Mouse (Mus musculus) right cerebral cortex, adult 18-20 months (tissue): ENCODE data around the gene Fam193a.

Source experiments
- DNase-seq: peaks from one replicate; pipeline ENCODE4 v3.0.0; 2022; ENCODE audit warnings: mixed read lengths

Gene Fam193a

GRCm38 (mm10) chr5:34466079-34466478 is 96.3 kb downstream of the Fam193a start:
- DNase-seq: no peak

DNA sequence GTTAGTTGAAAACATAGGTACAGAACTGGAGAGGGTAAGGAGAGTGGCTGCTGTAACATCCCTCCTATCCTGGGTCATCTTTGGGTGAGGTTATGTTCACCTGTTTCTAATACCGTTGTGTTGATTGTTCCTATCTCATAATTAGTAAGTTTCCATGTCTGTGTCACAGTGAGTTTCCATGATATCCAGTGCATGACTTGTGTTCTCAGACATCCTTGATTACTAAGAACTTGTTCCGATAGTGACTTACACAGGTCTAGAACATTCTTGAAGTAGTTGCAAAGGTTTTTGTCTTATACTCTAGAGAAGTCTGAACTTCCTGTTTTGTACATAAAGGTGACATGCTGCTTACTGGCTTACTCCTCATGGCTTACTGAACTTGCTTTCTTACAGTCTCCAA is 96.9 kb downstream of the Fam193a start:
- DNase-seq: no peak

DNA sequence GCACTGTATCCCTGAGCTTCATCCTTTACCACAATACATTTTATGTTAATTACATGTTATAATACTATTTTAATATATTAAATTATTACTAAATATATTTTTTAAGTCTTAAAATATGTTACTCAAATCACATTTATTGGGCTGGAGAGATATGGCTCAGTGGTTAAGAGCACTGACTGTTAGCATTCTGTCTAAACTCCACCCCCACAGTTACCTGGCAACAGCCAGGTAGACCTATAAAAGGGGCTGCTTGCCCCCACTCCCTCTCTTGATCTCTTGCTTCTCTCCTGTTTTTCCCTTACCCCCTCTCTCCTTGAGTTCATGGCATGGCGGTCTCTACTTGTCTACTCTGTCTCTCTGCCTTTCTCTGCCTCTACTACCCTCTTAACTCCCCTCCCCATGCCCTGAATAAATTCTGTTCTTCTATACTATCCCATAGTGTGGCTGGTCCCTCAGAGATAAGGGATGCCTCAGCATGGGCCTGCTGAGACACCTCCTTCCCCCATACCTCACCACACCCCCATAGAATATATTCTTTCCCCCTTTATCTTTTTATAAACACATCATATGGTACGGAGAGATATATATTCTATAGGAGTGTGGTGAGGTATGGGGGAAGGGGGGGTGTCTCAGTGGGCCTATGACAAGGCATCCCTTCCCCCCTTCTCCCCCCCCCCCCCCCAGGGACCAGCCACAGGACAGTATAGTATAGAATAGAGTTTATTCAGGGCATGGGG is 98.5 kb downstream of the Fam193a start:
- DNase-seq: no peak

GRCm38 (mm10) chr5:34480926-34481325 is 111.2 kb downstream of the Fam193a start:
- no peak for DNase-seq

- no peak for DNase-seq
Measured at GRCm38 (mm10) chr5:34485731-34486130, 116.0 kb downstream of the Fam193a start.

DNA sequence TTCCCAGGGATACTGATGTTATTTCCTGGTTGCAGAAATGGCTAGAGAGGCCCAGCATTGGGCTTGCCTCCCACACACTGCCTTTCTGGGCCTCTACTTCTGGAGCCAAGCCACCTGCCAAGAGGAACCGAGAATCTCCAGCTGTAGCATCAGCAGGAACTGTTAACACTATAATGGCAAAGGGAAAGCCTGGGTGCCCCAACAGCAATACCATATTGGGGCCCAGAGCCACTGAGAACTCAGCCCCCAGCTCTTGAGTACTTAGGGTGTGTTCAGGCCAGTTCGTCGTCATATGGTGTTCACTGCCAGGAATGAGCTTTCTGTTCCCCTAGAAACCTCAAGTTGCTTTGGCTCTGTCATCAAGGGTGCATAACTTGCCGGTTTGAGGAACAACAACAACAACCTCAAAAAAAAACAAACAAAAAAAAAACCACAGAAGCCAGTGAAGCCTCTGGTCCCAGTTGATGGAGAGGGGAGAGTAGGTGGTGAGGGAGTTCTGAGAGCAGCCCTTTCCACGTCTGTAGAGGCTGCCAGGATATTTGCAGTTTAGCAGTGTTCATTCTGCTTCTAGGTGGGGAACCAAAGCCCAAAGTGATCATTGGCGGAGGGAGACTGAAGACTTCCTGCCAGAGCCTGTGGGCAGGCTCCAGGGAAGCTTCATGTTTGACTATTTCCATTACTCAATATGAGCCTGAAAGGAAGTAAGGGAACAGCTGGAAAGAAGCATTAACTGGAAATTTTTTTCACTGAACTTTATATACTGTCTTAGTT is 117.8 kb downstream of the Fam193a start:
- DNase-seq: peak; percentile 43

- DNase-seq: no peak
Measured at GRCm38 (mm10) chr5:34488741-34489417, 119.1 kb downstream of the Fam193a start.

DNA sequence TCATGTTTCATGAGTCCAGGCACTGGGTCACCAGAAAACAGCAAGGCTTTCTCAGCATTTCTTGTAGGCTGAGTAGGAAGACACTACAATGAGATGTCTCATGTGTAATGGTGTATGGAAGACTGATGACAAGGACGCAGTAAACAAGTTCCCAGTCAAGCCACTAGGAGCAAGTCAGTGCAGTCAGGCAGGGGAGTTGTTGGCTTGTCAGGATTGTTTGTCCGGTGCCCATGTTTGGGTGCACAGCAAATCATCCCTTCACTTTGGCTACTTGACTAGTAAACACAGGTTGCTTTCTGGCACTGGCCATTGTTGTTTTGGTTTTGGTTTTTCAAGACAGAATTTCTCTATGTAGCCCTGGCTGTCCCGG is 119.7 kb downstream of the Fam193a start:
- DNase-seq: no peak

DNA sequence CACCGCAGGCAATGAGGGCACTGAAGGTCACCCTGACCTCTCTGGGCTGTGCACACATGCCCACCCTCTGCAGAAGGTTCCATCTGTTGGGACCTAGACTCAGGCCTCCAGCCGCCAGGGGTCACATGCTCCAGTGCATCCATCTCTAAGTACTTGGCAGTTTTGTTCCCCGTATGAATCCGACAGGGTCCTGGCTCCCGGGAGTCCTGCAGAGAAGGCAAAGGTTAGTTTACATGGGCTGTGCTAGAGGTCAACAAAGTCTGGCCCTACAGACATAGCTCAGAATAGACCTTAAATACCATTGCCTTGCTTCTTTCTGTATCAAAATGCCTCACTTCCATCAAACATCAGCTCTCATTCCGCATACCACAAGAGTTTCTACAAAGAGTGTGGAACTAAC is 127.0 kb downstream of the Fam193a start:
- no peak for DNase-seq

DNA sequence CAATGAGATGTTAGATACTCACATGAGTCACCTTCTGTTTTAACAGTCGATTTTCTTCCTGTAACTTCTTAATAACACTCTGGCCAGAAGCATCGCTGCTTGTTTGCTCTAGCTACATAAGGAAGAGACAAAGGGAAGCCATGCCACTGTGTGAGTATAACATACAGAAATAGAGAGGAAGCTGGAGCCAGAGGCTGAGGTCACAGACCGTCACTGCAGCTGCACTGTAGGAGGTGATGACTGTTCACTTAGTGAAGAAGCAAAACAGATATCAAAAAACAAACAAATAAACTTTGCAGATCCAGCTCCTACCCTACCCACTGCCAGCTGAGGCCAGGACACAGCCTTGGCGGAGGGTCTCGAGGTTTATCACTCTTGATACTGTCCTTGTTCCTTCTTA is 131.2 kb downstream of the Fam193a start:
- DNase-seq: no peak

- DNase-seq: no peak
Measured at GRCm38 (mm10) chr5:34501588-34501987, 131.9 kb downstream of the Fam193a start.

DNA sequence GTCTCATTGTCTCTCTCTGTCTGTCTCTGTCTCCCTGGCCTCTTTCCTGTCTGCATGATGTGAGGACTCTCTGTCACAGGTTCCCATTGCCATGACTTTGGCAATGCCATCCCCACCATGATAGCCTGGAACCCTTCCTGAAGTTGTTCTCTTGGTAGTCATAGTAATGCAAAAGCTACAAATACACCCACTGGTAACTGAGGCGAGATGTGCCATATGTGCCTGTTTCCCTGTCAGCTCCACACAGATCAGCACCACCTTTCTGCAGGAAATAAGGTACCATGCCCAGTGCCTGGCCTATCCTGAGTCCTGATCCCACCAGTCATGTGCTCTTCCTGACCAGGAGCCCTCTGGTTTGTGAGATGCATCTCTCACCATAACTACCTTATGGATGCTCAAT is 132.7 kb downstream of the Fam193a start:
- DNase-seq: no peak

DNA sequence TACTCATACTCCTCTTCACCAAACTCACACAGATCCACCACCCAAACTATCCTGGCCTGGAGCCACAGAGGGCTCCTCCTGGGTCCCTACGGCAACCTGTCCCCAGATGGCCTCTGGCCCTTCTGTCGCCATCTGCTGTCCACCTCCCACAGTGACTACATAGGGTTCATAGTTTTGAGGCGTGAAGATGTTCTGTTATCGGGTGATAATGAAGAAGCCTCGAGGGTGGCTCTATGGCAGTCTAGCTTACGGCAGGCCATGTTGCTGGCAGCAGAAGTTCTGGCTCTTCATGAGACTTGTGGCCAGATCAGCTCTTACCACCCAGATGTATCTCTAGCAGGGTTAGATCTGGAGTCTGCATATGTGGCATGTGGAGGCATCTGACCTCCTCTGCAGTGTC is 133.1 kb downstream of the Fam193a start:
- no peak for DNase-seq

- DNase-seq: no peak
Measured at GRCm38 (mm10) chr5:34512486-34512885, 142.8 kb downstream of the Fam193a start.

DNA sequence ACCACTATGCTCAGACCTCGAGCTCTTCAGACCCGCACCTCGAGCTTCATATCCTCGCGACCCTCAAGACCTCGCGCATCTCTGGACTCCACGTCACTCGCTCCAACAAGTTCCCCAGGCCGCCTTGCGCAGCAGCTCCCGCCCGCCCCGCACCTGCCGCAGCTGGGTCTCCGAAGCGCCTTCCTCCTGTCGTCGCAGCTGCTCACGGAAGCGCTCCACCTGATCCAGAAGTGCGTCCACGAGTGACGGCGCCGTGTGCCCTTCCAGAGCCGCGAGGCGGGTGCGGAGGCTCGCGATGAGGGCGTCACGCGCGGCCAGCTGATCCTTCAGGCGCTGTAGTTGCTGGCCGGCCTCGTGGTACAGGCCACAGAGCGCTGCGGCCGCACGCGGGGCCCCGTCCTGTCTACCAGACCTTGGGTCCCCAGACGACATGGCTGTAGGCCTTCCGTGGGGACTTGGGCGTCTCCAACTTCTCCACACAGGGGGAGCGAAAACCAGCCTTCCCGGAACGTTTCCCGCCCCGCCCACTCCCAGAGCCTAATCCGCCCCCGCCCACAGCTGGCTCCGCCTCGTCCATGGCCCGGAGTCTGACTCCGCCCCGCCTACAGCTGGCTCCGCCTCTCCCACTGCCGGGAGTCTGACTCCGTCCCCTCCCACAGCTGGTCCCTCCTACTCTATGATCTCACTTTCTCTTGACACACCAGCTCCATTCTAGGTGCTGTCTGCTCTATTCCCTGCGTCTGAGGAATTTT is 143.9 kb downstream of the Fam193a start, which contains the start of gene Tnip2:
Gene Tnip2, minus strand, starts transcription at position 526 of the 752 bp plus-strand sequence.
- peak; percentile 95 for DNase-seq

GRCm38 (mm10) chr5:34514218-34514566 is 144.5 kb downstream of the Fam193a start:
- no peak for DNase-seq

DNA sequence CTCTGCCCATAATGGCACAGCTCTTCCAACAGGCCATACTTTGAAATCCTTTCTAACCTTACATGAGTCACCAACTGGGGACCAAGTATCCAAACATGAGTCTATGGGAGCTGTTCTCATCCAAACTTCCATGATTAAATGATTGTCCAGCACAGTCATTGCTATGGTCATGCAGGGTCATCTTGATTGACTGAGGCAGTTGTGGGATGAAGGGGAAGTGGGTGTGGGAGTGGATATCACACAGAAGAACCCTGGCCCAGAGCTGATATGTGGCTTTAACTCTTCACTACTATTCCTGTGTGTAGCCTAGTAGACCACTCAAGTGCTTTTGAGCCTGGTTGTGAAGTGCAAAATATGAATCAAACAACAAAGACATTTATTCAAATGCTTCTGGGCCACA is 145.4 kb downstream of the Fam193a start:
- DNase-seq: no peak

DNA sequence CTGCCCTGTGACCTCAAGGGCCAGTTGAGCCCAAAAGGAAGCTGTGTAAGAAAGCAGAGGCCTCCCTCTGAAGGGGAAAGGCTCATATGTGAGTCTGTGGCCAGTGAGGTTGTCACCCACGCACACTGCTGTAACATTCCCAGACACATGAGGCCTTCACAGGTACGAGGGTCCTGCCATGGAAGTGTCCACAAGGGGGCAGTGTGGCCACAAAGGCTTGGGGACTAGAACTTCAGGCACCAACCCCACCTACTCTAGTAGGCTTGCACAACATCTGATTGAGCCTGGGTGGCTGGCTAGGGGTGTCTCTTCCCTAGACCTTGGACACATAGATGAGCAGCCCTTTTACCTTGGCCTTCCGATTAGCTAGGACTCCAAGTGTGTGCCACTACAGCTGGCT is 148.2 kb downstream of the Fam193a start:
- peak; percentile 74 for DNase-seq

GRCm38 (mm10) chr5:34519389-34519910 is 149.7 kb downstream of the Fam193a start:
- no peak for DNase-seq

DNA sequence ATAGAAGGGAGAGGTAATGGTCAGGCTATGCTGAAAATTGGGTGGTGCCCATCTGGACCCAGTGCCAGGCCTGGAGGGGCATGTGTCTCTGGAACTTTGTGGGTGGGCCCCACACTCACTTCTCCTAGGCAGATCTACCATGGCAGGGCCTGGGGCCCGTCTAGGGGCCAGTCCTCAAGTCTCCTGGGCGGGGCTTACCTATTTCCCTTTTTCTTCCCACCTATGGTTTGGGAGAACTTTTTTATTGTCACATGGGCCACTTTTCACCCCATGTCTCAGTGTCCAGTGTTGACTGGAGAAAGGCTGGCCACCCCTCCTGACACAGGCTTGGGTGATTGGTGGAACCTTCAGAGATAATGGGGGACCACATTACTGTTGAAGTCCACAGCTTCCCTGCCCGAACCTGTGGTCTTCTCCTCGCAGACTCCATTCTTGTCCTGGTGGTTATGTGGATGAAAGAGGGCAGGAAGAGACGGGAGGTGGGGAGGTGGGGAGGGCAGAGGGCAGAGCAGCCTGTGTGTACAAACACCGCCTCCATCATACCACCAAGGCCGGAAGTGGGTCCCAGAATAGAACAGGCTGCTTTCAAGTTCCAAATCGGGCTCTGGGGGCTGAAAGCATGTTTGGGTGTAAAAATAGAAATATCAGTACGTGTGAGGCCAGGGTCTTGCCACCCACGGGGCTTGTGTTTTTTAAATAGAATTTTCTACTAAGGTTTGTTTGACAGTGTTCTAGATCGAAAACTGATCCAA is 150.9 kb downstream of the Fam193a start:
- no peak for DNase-seq

- DNase-seq: no peak
Measured at GRCm38 (mm10) chr5:34521337-34521736, 151.6 kb downstream of the Fam193a start.

GRCm38 (mm10) chr5:34523958-34524485 is 154.3 kb downstream of the Fam193a start:
- no peak for DNase-seq
